Mouse (Mus musculus) brain, embryonic 14.5 days (tissue): ENCODE measurements at regions not wholly inside any gene's neighbourhood (a gene's known extent, or its start where the extent isn't known, plus 50 kb on each side); places are given as distances from the start of the nearest gene placed in this dataset.

Experiments
- CTCF ChIP-seq: fragments of 200-500 bp; IDR thresholded peaks from 2 replicates; pipeline ENCODE4 v1.5.1; 2012; ENCODE audit warnings: inconsistent platforms, mild to moderate bottlenecking, moderate library complexity, borderline replicate concordance; ENCODE audit not compliant: insufficient read depth, insufficient read length; ENCODE audit errors: extremely low read depth
- POLR2A ChIP-seq: fragments of 200-500 bp; IDR thresholded peaks from 2 replicates; pipeline ENCODE4 v1.6.1; 2012; ENCODE audit warnings: mild to moderate bottlenecking, inconsistent platforms, borderline replicate concordance; ENCODE audit not compliant: poor library complexity, insufficient read depth, insufficient read length, severe bottlenecking; ENCODE audit errors: extremely low read depth

DNA sequence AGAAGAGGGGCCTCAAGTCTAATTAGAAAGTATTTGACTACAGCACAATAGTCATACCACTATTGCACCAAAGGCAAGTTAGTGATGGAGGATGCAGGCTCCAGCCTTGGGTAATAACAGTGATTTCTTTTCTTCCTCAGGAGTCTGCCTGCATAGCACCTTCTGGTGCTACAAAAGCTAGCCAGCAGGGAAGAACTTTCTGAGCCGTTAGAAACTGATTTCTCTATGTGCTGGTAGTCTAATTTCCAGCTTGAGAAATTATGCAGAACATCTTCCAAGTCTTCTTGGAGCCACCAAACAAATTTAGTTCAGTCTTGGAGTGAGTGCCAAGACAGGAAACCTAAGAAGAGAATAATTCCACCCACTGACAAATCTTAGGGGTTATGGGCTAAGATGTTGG is 115.2 kb upstream of the Foxa2 start:
- TF ChIP-seq POLR2A (no peak), CTCF (no peak)
